8 mouse cellular contexts compared by ENCODE assay signal in the genomic region with DNA sequence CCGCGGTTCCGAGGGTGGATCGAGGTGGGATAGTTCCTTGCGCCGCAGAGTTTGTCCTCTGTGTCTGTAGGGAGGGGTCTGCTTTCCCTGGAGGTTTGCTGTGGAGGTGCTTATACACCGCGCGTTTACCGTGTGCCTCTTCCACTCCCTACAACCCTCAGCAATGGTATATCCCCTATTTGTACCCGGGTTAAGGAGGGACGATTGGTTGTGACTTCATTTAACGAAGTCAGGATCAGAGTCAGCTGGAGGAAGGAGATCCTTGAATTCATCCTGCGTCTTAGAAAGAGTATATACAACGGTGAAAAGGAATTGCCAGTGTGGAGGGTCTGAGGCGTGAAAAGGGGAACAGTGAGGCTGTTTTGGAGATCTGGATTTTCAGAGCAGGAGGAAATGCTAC. TPM values are rescaled to one million over a fixed set of nuclear protein-coding genes. Genes with fewer than 3 reads are reported as not detected.
DNase-seq lines count a peak whose midpoint lies in the region; ATAC-seq and TF ChIP-seq lines count a peak whose summit lies in the region.

No protein-coding gene starts in this region.

- TF ChIP-seq POLR2A in small intestine, adult 2 months (IDR thresholded peaks at IDR 0.05; ENCODE audit: low read depth, low read length), result no peak

- under 1% methylated on average over 16 of the region's 16 CpGs for WGBS in lung, postnatal 0 days
- 1% methylated on average over 16 of the region's 16 CpGs for WGBS in limb, embryonic 13.5 days
- WGBS in small intestine, adult 2 months, result 2% methylated on average over 16 of the region's 16 CpGs

- H3K4me1 ChIP-seq in lung, postnatal 0 days (ENCODE audit: insufficient read depth, low read depth, low read length), result peaks cover 4% of the 10 kb centered on the region
- H3K4me1 ChIP-seq in erythroblast, embryonic 14.5 days (ENCODE audit: control insufficient read depth), result peaks cover 53% of the 10 kb centered on the region
- H3K4me1 ChIP-seq in limb, embryonic 13.5 days, result peaks cover 37% of the 10 kb centered on the region
- H3K4me1 ChIP-seq in small intestine, adult 2 months (ENCODE audit: control insufficient read depth, insufficient read depth, insufficient read length, low read length), result peaks cover 10% of the 10 kb centered on the region

- no peaks in the 10 kb centered on the region for H3K27me3 ChIP-seq in lung, postnatal 0 days (replicated peaks; ENCODE audit: insufficient read depth, low read length)
- peaks cover 24% of the 10 kb centered on the region for H3K27me3 ChIP-seq in erythroblast, embryonic 14.5 days (ENCODE audit: control insufficient read depth)
- H3K27me3 ChIP-seq in limb, embryonic 13.5 days, result no peaks in the 10 kb centered on the region
- H3K27me3 ChIP-seq in small intestine, adult 2 months (ENCODE audit: control insufficient read depth, insufficient read depth, low read length), result no peaks in the 10 kb centered on the region

- H3K4me3 ChIP-seq in lung, postnatal 0 days (ENCODE audit: low read depth, low read length), result peak overlapping the region; percentile 84
- peak overlapping the region; percentile 72 for H3K4me3 ChIP-seq in erythroblast, embryonic 14.5 days (replicated peaks)
- peak overlapping the region; percentile 86 for H3K4me3 ChIP-seq in limb, embryonic 13.5 days
- peak overlapping the region; percentile 80 for H3K4me3 ChIP-seq in small intestine, adult 2 months (ENCODE audit: low read depth, low read length)

- no peak for TF ChIP-seq CTCF in lung, postnatal 0 days (IDR thresholded peaks at IDR 0.05)
- TF ChIP-seq CTCF in small intestine, adult 2 months (IDR thresholded peaks at IDR 0.05; ENCODE audit: extremely low read depth, insufficient read length, insufficient replicate concordance, low read depth, low read length), result no peak

- no peak for TF ChIP-seq EP300 in lung, postnatal 0 days (IDR thresholded peaks at IDR 0.05)

- ATAC-seq in lung, postnatal 0 days, result no peak
- ATAC-seq in limb, embryonic 13.5 days (ENCODE audit: low FRiP score, low read depth), result no peak

- no peaks in the 10 kb centered on the region for H3K9me3 ChIP-seq in lung, postnatal 0 days (ENCODE audit: low read length)
- no peaks in the 10 kb centered on the region for H3K9me3 ChIP-seq in erythroblast, embryonic 14.5 days (ENCODE audit: control insufficient read depth, low read length)
- no peaks in the 10 kb centered on the region for H3K9me3 ChIP-seq in limb, embryonic 13.5 days

- H3K36me3 ChIP-seq in lung, postnatal 0 days (ENCODE audit: insufficient read depth, low read length), result no peaks in the 10 kb centered on the region
- H3K36me3 ChIP-seq in erythroblast, embryonic 14.5 days (ENCODE audit: control insufficient read depth), result peaks cover 26% of the 10 kb centered on the region
- H3K36me3 ChIP-seq in limb, embryonic 13.5 days, result peaks cover 24% of the 10 kb centered on the region
- H3K36me3 ChIP-seq in small intestine, adult 2 months (ENCODE audit: control insufficient read depth, insufficient read depth, low read length), result peaks cover 6% of the 10 kb centered on the region

- no peak for DNase-seq in lung, postnatal 0 days (ENCODE audit: low spot score)
- DNase-seq in lung, postnatal 36 days, result no peak
- no peak for DNase-seq in spleen, postnatal 4 days (ENCODE audit: low spot score in 2 of 2)
- no peak for DNase-seq in adrenal gland, postnatal 25 days
- no peak for DNase-seq in thymus, postnatal 14 days

- H3K9ac ChIP-seq in lung, postnatal 0 days (replicated peaks; ENCODE audit: low read depth), result peak overlapping the region; percentile 72
- peak overlapping the region; percentile 87 for H3K9ac ChIP-seq in limb, embryonic 13.5 days

- H3K4me2 ChIP-seq in lung, postnatal 0 days (replicated peaks; ENCODE audit: low read depth, low read length), result peak overlapping the region; percentile 79
- peak overlapping the region; percentile 99 for H3K4me2 ChIP-seq in limb, embryonic 13.5 days (replicated peaks)

- H3K27ac ChIP-seq in lung, postnatal 0 days (ENCODE audit: low read length), result peak overlapping the region; percentile 85
- no peak overlapping the region for H3K27ac ChIP-seq in limb, embryonic 13.5 days
- peak overlapping the region; percentile 78 for H3K27ac ChIP-seq in small intestine, adult 2 months (ENCODE audit: insufficient read depth, low read depth, low read length)

RNA-seq across cellular contexts. Expression of gene Brms1, which starts 0.4 kb away (rescaled TPM):
- 40.8 and 47.6 TPM in 2 replicates for polyA plus RNA-seq in lung, postnatal 0 days (2015; fragmentation: Nextera tagmentation; extraction: Ambion mirVana)
- 4.1 and 7.0 TPM in 2 replicates for polyA plus RNA-seq in erythroblast, embryonic 14.5 days (2012)
- 36.7 and 40.5 TPM in 2 replicates for polyA plus RNA-seq in limb, embryonic 13.5 days (2015; fragmentation: Nextera tagmentation; extraction: Ambion mirVana)
- 22.5 and 47.0 TPM in 2 replicates for polyA plus RNA-seq in small intestine, adult 2 months (2012; rRNA removed)
- 21.6 and 32.0 TPM in 2 replicates for total RNA-seq in adrenal gland, postnatal 25 days (2021)

RNA-seq across cellular contexts. Expression of gene AC124502.3, which starts 2.9 kb away (rescaled TPM):
- polyA plus RNA-seq in lung, postnatal 0 days (2015; fragmentation: Nextera tagmentation; extraction: Ambion mirVana), result 1.1 and 1.6 TPM in 2 replicates
- 0.03 and 0.04 TPM in 2 replicates for polyA plus RNA-seq in erythroblast, embryonic 14.5 days (2012)
- polyA plus RNA-seq in limb, embryonic 13.5 days (2015; fragmentation: Nextera tagmentation; extraction: Ambion mirVana), result 3.7 and 4.4 TPM in 2 replicates
- polyA plus RNA-seq in small intestine, adult 2 months (2012; rRNA removed), result 0.99 and 1.2 TPM in 2 replicates
- total RNA-seq in adrenal gland, postnatal 25 days (2021), result 1.7 and 9.8 TPM in 2 replicates

RNA-seq across cellular contexts. Expression of gene B4gat1, which starts 3.0 kb away (rescaled TPM):
- polyA plus RNA-seq in lung, postnatal 0 days (2015; fragmentation: Nextera tagmentation; extraction: Ambion mirVana), result 33.8 and 36.3 TPM in 2 replicates
- 0.09 and 0.15 TPM in 2 replicates for polyA plus RNA-seq in erythroblast, embryonic 14.5 days (2012)
- 47.9 and 52.1 TPM in 2 replicates for polyA plus RNA-seq in limb, embryonic 13.5 days (2015; fragmentation: Nextera tagmentation; extraction: Ambion mirVana)
- polyA plus RNA-seq in small intestine, adult 2 months (2012; rRNA removed), result 11.4 and 18.1 TPM in 2 replicates
- total RNA-seq in adrenal gland, postnatal 25 days (2021), result 16.3 and 41.8 TPM in 2 replicates

RNA-seq across cellular contexts. Expression of gene Rin1, which starts 8.7 kb away (rescaled TPM):
- 1.7 and 1.9 TPM in 2 replicates for polyA plus RNA-seq in lung, postnatal 0 days (2015; fragmentation: Nextera tagmentation; extraction: Ambion mirVana)
- polyA plus RNA-seq in erythroblast, embryonic 14.5 days (2012), result 0.03 and 0.13 TPM in 2 replicates
- 1.4 and 1.7 TPM in 2 replicates for polyA plus RNA-seq in limb, embryonic 13.5 days (2015; fragmentation: Nextera tagmentation; extraction: Ambion mirVana)
- 5.1 and 8.2 TPM in 2 replicates for polyA plus RNA-seq in small intestine, adult 2 months (2012; rRNA removed)
- total RNA-seq in adrenal gland, postnatal 25 days (2021), result 5.9 and 6.0 TPM in 2 replicates

RNA-seq across cellular contexts. Expression of gene Slc29a2, which starts 17.9 kb away (rescaled TPM):
- polyA plus RNA-seq in lung, postnatal 0 days (2015; fragmentation: Nextera tagmentation; extraction: Ambion mirVana), result 0.88 TPM in 2 replicates
- polyA plus RNA-seq in erythroblast, embryonic 14.5 days (2012), result 0.02 and 0.03 TPM in 2 replicates
- polyA plus RNA-seq in limb, embryonic 13.5 days (2015; fragmentation: Nextera tagmentation; extraction: Ambion mirVana), result 5.7 and 6.0 TPM in 2 replicates
- 2.6 and 4.4 TPM in 2 replicates for polyA plus RNA-seq in small intestine, adult 2 months (2012; rRNA removed)
- 4.9 and 5.0 TPM in 2 replicates for total RNA-seq in adrenal gland, postnatal 25 days (2021)

Comparison
In these comparisons a context has a peak if more than half of its experiments do, and no peak if none do; other contexts are left out.
1. RNA of gene B4gat1, which starts 3.0 kb away (polyA plus RNA-seq): 47.9 to 52.1 TPM in limb, embryonic 13.5 days, 33.8 to 36.3 TPM in lung, postnatal 0 days and 11.4 to 18.1 TPM in small intestine, adult 2 months; 0.09 to 0.15 TPM in erythroblast, embryonic 14.5 days; every median in the first group is over 10 times any median in the second.
2. Peak in every context shown above with its lines, with median percentiles within 50 percentile points of each other: H3K4me3 ChIP-seq.